ENCODE assay signal across 9 mouse cellular contexts in genomic region chr1:137656900-137657458, GRCm38 (mm10).
DNase-seq lines count a peak whose midpoint lies in the region; ATAC-seq and TF ChIP-seq lines count a peak whose summit lies in the region.
"Had no signal": no experiment of that assay in that cellular context is flagged by ENCODE, and none has a peak within 500 bp of the region (broad histone marks: within the 10 kb centered on the region; RNA-seq: fewer than 3 reads in every experiment).

No protein-coding gene starts in this region.

- H3K4me3 ChIP-seq in forebrain, embryonic 11.5 days (ENCODE audit: low read depth, low read length) = no peak overlapping the region
- peak overlapping the region; percentile 41 for H3K4me3 ChIP-seq in heart, embryonic 16.5 days (ENCODE audit: low read length)
- H3K4me3 ChIP-seq in olfactory bulb, adult 2 months (ENCODE audit: insufficient read depth, low read depth, low read length) = no peak overlapping the region
- H3K4me3 ChIP-seq: stomach, embryonic 15.5 days had no signal

- H3K36me3 ChIP-seq in forebrain, embryonic 11.5 days (ENCODE audit: control insufficient read depth, insufficient read depth, low read length) = no peaks in the 10 kb centered on the region
- H3K36me3 ChIP-seq in heart, embryonic 16.5 days (ENCODE audit: control insufficient read depth, insufficient read depth) = no peaks in the 10 kb centered on the region
- H3K36me3 ChIP-seq: stomach, embryonic 15.5 days had no signal

- no peak for TF ChIP-seq POLR2A in olfactory bulb, adult 2 months (IDR thresholded peaks at IDR 0.05; ENCODE audit: insufficient read depth, low read depth, low read length)

- DNase-seq in embryo, embryonic 10 days (ENCODE audit: low spot score) = peak; percentile 43
- no peak for DNase-seq in embryo, embryonic 9.5 days (ENCODE audit: extremely low spot score)
- DNase-seq in adrenal gland, postnatal 25 days = peak; percentile 63
- peak; percentile 69 for DNase-seq in forebrain, embryonic 11.5 days (ENCODE audit: low spot score)
- DNase-seq in kidney, postnatal 4 days = peak; percentile 84 to 88
- DNase-seq in urinary bladder, adult 2 months (ENCODE audit: low spot score) = no peak

- no peaks in the 10 kb centered on the region for H3K9me3 ChIP-seq in forebrain, embryonic 11.5 days (ENCODE audit: control insufficient read depth, low read length)
- no peaks in the 10 kb centered on the region for H3K9me3 ChIP-seq in heart, embryonic 16.5 days (replicated peaks; ENCODE audit: control insufficient read depth, low read length)
- H3K9me3 ChIP-seq: stomach, embryonic 15.5 days had no signal

- no peaks in the 10 kb centered on the region for H3K27me3 ChIP-seq in forebrain, embryonic 11.5 days (ENCODE audit: control insufficient read depth, insufficient read depth, low read length)
- H3K27me3 ChIP-seq in heart, embryonic 16.5 days (ENCODE audit: control insufficient read depth, insufficient read depth, low read length) = no peaks in the 10 kb centered on the region
- H3K27me3 ChIP-seq: stomach, embryonic 15.5 days had no signal

- 18% methylated on average over 6 of the region's 6 CpGs for WGBS in forebrain, embryonic 11.5 days
- 12% methylated on average over 6 of the region's 6 CpGs for WGBS in heart, embryonic 16.5 days
- 3% methylated on average over 6 of the region's 6 CpGs for WGBS in olfactory bulb, adult 2 months

- H3K4me2 ChIP-seq in forebrain, embryonic 11.5 days (ENCODE audit: low read depth, low read length, severe bottlenecking) = peak overlapping the region; percentile 31; the same call in 1 of the 2 replicates
- peak overlapping the region; percentile 40 for H3K4me2 ChIP-seq in heart, embryonic 16.5 days (ENCODE audit: low read depth, low read length)
- H3K4me2 ChIP-seq: stomach, embryonic 15.5 days had no signal

- no peak for TF ChIP-seq CTCF in olfactory bulb, adult 2 months (IDR thresholded peaks at IDR 0.05; ENCODE audit: insufficient read depth, low read depth, low read length)

- H3K27ac ChIP-seq in forebrain, embryonic 11.5 days (ENCODE audit: low read depth, low read length) = peak overlapping the region; percentile 74; the same call in 1 of the 2 replicates
- H3K27ac ChIP-seq in heart, embryonic 16.5 days (ENCODE audit: low read length) = peak overlapping the region; percentile 92
- H3K27ac ChIP-seq in olfactory bulb, adult 2 months (ENCODE audit: insufficient read depth, low read depth, low read length) = peak overlapping the region; percentile 45; the same call in 1 of the 2 replicates
- H3K27ac ChIP-seq: stomach, embryonic 15.5 days had no signal

- peak; percentile 94 for ATAC-seq in forebrain, embryonic 11.5 days (replicated peaks; ENCODE audit: low FRiP score)
- ATAC-seq in heart, embryonic 16.5 days (replicated peaks; ENCODE audit: extremely low read depth, insufficient read depth, low FRiP score) = peak; percentile 93

- peak overlapping the region; percentile 3; the same call in 1 of the 2 replicates for H3K9ac ChIP-seq in forebrain, embryonic 11.5 days (ENCODE audit: low read length)
- H3K9ac ChIP-seq in heart, embryonic 16.5 days (ENCODE audit: low read length) = peak overlapping the region; percentile 62
- H3K9ac ChIP-seq: stomach, embryonic 15.5 days had no signal

- 0 out of 2 replicates have a peak, but pooled peaks cover 5% of the 10 kb centered on the region for H3K4me1 ChIP-seq in forebrain, embryonic 11.5 days (replicated peaks; ENCODE audit: control insufficient read depth, insufficient read depth, low read length)
- H3K4me1 ChIP-seq in heart, embryonic 16.5 days (ENCODE audit: control insufficient read depth, insufficient read depth, low read length) = peaks cover 17% of the 10 kb centered on the region
- H3K4me1 ChIP-seq in olfactory bulb, adult 2 months (ENCODE audit: control insufficient read depth, insufficient read depth, low read length) = peaks cover 5% of the 10 kb centered on the region; the same call in 1 of the 2 replicates
- H3K4me1 ChIP-seq: stomach, embryonic 15.5 days had no signal

Comparison
In these comparisons a context has a peak if more than half of its experiments do, and no peak if none do; other contexts are left out.
1. DNase-seq: peak in embryo, embryonic 10 days (single experiment), adrenal gland, postnatal 25 days (single experiment), forebrain, embryonic 11.5 days (single experiment) and kidney, postnatal 4 days (2 of 2); none in embryo, embryonic 9.5 days (single experiment) and urinary bladder, adult 2 months (single experiment).
2. Peak in every context shown above with its lines, with median percentiles within 50 percentile points of each other: H3K27ac ChIP-seq.